Mouse (Mus musculus): ENCODE measurements around the gene A030005K14Rik.

DNA sequence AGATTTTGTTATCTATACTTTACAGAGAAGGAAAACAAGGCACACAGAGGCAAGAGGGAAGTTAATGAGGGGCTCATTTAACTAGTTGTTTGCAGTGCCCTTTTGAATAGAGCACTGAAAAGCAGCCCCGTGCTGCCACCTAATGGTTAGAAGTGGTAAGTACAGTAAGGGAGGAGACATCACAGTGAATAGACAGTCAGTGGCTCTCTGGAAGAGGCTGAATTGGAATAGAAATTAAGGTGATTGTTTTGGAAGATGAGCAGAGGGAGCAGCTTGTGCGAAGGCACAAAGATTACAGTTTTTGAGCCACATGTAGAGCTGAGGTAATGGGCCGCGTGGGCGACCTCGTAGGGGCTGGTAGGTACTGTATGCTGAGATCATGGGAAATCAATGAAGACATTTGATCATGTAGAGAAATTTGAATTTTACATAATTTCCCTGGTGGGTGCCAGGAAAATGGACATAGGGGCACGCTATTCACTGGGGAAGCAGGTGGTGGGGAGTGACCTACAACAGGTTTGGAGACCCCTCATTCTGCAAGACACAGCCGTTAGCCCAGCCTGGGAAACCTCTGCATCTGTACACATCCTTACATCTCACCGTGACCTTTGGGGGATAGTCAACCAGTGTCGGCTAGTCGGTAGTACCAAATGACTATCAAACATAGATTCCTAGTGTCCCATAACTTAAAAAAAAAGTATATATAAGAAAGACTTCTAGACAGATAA is 17.2 kb upstream of the A030005K14Rik start:
- TF ChIP-seq CTCF (IDR thresholded peaks at IDR 0.05; ENCODE audit: control insufficient read depth, insufficient read depth, insufficient read length) (no peak), MAX (IDR thresholded peaks at IDR 0.05) (no peak), MYOG (IDR thresholded peaks at IDR 0.05; ENCODE audit: control insufficient read depth, extremely low read depth, insufficient read length) (no peak), USF1 (IDR thresholded peaks at IDR 0.05; ENCODE audit: low read depth) (no peak)
